Mouse (Mus musculus): ENCODE measurements at regions not wholly inside any gene's neighbourhood (a gene's known extent, or its start where the extent isn't known, plus 50 kb on each side); places are given as distances from the start of the nearest gene placed in this dataset.

DNA sequence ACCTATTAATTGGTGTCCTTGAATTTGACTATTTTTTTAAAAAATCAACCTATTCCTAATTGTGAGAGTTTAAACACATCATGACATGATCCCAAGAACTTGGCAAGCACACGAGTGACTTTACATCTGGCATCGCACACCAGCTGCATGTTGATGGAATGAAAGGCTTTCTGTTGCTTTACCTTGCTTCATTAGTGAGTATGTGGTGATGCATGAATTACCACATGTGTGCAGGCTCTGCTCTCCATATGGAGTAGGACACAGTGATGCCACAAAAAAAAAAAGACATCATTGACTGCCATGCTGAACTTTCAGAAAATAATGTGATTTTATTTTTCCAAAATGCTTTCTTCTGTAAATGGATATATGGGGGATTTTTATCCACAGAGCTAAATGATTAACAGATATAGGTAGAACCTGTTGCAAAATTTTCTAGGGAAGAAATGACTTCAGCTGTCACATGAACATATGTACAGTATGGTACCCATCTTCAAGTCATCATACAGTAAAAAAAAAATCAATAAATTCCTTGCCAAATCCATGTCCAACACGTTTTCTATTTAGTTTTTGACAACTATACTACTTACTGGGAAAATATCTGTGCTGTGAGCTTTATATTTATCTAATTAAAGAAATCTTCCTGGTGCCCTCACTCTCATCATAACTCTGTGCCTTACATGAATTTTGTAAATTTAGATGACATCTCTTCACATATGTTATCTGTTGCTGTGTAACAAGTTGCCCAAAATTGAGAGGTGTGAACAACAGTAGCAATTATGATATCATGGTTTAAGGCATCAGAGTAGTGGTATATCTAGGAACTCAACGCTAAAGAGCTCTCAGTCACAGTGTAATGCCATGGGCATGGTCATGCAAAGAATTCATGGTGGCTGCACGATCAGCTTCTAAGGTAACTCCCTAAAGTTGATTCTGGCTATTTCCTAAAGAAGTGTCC is 84.0 kb upstream of the Arrdc3 start:
- Histone ChIP-seq H3K36me3 (ENCODE audit: control insufficient read depth, insufficient read depth, low read length) (no peaks in the 10 kb centered on the region), H3K9ac (ENCODE audit: low read length) (no peak overlapping the region), H3K4me2 (replicated peaks; ENCODE audit: low read depth) (no peak overlapping the region), H3K9me3 (ENCODE audit: control insufficient read depth, low read length) (no peaks in the 10 kb centered on the region), H3K27me3 (ENCODE audit: control insufficient read depth, insufficient read depth, low read length) (no peaks in the 10 kb centered on the region), H3K4me1 (replicated peaks; ENCODE audit: control insufficient read depth, insufficient read depth) (no peaks in the 10 kb centered on the region), H3K4me3 (ENCODE audit: low read depth, low read length) (no peak overlapping the region), H3K27ac (replicated peaks) (no peak overlapping the region)
- TF ChIP-seq CTCF (IDR thresholded peaks at IDR 0.05; ENCODE audit: low read depth), result no peak
- DNase-seq (ENCODE audit: low spot score) (no peak), ATAC-seq (ENCODE audit: low FRiP score, low TSS enrichment) (no peak)
- WGBS, result 74% methylated on average over 5 of the region's 5 CpGs

DNA sequence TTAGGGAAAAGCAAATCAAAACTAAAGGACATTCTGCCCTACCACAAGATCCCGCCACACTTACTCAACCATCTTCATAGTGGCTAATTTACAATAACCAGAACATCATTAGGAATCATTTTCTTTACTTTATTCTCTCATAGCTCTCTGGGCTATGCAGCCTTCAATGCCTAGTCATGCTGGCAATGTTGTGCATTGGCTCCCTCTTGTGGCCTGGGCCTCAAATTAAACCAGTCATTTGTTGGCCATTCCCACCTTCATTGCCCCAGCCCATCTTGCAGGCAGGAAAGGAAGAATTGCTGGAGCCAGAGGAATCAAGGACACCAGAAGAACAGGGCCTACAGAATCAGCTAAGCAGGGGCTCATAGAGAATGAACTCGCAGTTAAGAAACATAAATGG is 77.0 kb upstream of the Arrdc3 start:
- Histone ChIP-seq H3K9me3 (ENCODE audit: control insufficient read depth, low read length) (no peaks in the 10 kb centered on the region), H3K27me3 (ENCODE audit: control insufficient read depth, insufficient read depth, low read length) (no peaks in the 10 kb centered on the region), H3K4me1 (replicated peaks; ENCODE audit: control insufficient read depth, insufficient read depth) (no peaks in the 10 kb centered on the region), H3K36me3 (ENCODE audit: control insufficient read depth, insufficient read depth, low read length) (no peaks in the 10 kb centered on the region), H3K9ac (ENCODE audit: low read length) (no peak overlapping the region), H3K4me3 (ENCODE audit: low read depth, low read length) (no peak overlapping the region), H3K27ac (replicated peaks) (no peak overlapping the region), H3K4me2 (replicated peaks; ENCODE audit: low read depth) (no peak overlapping the region)
- TF ChIP-seq CTCF (IDR thresholded peaks at IDR 0.05; ENCODE audit: low read depth) (peak; percentile 78), EP300 (optimal IDR thresholded peaks at IDR 0.05) (no peak)
- WGBS, result 46% methylated on average over 2 of the region's 2 CpGs
- peak; percentile 62 for DNase-seq (ENCODE audit: low spot score)
- no peak for ATAC-seq (ENCODE audit: low FRiP score, low TSS enrichment)

DNA sequence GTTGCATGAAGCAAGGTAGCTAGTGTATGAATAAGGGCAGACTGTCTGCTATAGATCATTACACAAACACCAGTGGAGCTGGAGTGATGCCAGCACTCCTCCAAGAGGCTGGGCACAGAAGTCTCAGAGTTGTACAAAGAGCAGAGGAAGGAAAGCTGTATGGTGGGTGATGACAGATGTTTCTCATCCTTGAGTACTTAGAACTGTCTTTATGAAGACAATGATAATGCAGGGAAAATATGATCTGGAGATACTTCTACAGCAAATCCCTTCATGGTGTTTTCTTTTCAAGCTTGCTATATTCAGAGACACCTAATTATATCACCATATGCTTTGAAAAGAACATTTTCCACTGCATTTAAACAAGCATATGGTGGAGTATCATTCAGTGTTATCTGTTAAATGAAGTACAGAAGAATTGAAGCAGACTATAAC is 56.1 kb upstream of the Arrdc3 start:
- H3K4me3 ChIP-seq (ENCODE audit: low read depth, low read length), result no peak overlapping the region
- ATAC-seq (ENCODE audit: low FRiP score, low TSS enrichment) (no peak), DNase-seq (ENCODE audit: low spot score) (no peak)
- H3K9me3 ChIP-seq (ENCODE audit: control insufficient read depth, low read length), result no peaks in the 10 kb centered on the region
- TF ChIP-seq EP300 (optimal IDR thresholded peaks at IDR 0.05), result no peak
- TF ChIP-seq CTCF (IDR thresholded peaks at IDR 0.05; ENCODE audit: low read depth), result no peak
- no peaks in the 10 kb centered on the region for H3K27me3 ChIP-seq (ENCODE audit: control insufficient read depth, insufficient read depth, low read length)
- H3K4me2 ChIP-seq (replicated peaks; ENCODE audit: low read depth), result no peak overlapping the region
- no peak overlapping the region for H3K27ac ChIP-seq (replicated peaks)
- H3K9ac ChIP-seq (ENCODE audit: low read length), result no peak overlapping the region
- H3K4me1 ChIP-seq (replicated peaks; ENCODE audit: control insufficient read depth, insufficient read depth), result no peaks in the 10 kb centered on the region
- H3K36me3 ChIP-seq (ENCODE audit: control insufficient read depth, insufficient read depth, low read length), result no peaks in the 10 kb centered on the region

All from stomach, postnatal 0 days (tissue).